Mouse (Mus musculus) CH12.LX (cell line): ENCODE measurements at regions not wholly inside any gene's neighbourhood (a gene's known extent, or its start where the extent isn't known, plus 50 kb on each side); places are given as distances from the start of the nearest gene placed in this dataset.

Experiments
- DNase-seq: peaks from one replicate; pipeline ENCODE4 v3.0.0-alpha.2; 2013; ENCODE audit errors: extremely low read depth
- H3K27ac ChIP-seq: 2 replicates; pipeline ENCODE4 v1.5.1; 2012; ENCODE audit warnings: low read depth, mild to moderate bottlenecking, control low read depth, moderate library complexity; ENCODE audit not compliant: insufficient read depth
- H3K27me3 ChIP-seq: replicated peaks from 2 replicates; pipeline ENCODE3; 2012; ENCODE audit warnings: inconsistent platforms
- H3K36me3 ChIP-seq, 2 experiments: replicated peaks in 1 of 2; 2 replicates each; pipeline versions ENCODE3 to v1.6.1; 2012; ENCODE audit warnings: inconsistent platforms in 1 of 2, low read length in 1 of 2, mild to moderate bottlenecking in 1 of 2, mixed read lengths in 1 of 2, moderate library complexity in 1 of 2; ENCODE audit not compliant: control insufficient read depth in 1 of 2, insufficient read depth in 1 of 2
- H3K4me1 ChIP-seq, 2 experiments: 2 replicates each; pipeline ENCODE4 v1.6.1; 2012; ENCODE audit warnings: inconsistent platforms in 1 of 2, moderate library complexity in 1 of 2; ENCODE audit not compliant: insufficient read depth in 2 of 2, control insufficient read depth in 1 of 2
- H3K4me2 ChIP-seq: 2 replicates; pipeline ENCODE4 v1.6.1; 2012; ENCODE audit warnings: low read depth, mild to moderate bottlenecking, control low read depth; ENCODE audit not compliant: poor library complexity, insufficient read depth, severe bottlenecking
- H3K4me3 ChIP-seq, 3 experiments: fragments of 150-350 bp in 1 of 3; sonication (generic) in 1 of 3; replicated peaks in 1 of 3; 2 replicates each; pipeline versions ENCODE3 to v1.5.1; 2011 to 2012; ENCODE audit warnings: low read depth in 2 of 3, low read length in 2 of 3, mild to moderate bottlenecking in 2 of 3, moderate library complexity in 2 of 3, control low read depth in 1 of 3, improper control_type of control experiment in 1 of 3, inconsistent platforms in 1 of 3, mixed read lengths in 1 of 3; ENCODE audit not compliant: poor library complexity in 1 of 3
- H3K79me2 ChIP-seq: replicated peaks from 2 replicates; pipeline ENCODE4 v1.6.1; 2012; ENCODE audit warnings: mild to moderate bottlenecking, moderate library complexity; ENCODE audit not compliant: control insufficient read depth, poor library complexity, insufficient read depth, severe bottlenecking; ENCODE audit errors: extremely low read depth
- H3K9ac ChIP-seq: 2 replicates; pipeline ENCODE4 v1.6.1; 2012; ENCODE audit warnings: low read depth, mild to moderate bottlenecking, control low read depth, moderate library complexity; ENCODE audit not compliant: insufficient read depth
- H3K9me3 ChIP-seq: replicated peaks from 2 replicates; pipeline ENCODE3; 2012; ENCODE audit warnings: low read length, inconsistent platforms, mixed read lengths
- BHLHE40 ChIP-seq: IDR thresholded peaks from 2 replicates; pipeline ENCODE4 v1.6.1; 2011; ENCODE audit warnings: mild to moderate bottlenecking, low read depth, low read length, improper control_type of control experiment
- CHD1 ChIP-seq: IDR thresholded peaks from 2 replicates; pipeline ENCODE4 v1.6.1; 2012; ENCODE audit warnings: low read depth, low read length, improper control_type of control experiment, inconsistent platforms
- CTCF ChIP-seq, 2 experiments: IDR thresholded peaks in 1 of 2; conservative IDR thresholded peaks in 1 of 2; 2 replicates each; pipeline ENCODE4 v1.5.1; 2011 to 2012; ENCODE audit warnings: low read depth in 2 of 2, low read length in 2 of 2, improper control_type of control experiment in 1 of 2, inconsistent platforms in 1 of 2, mild to moderate bottlenecking in 1 of 2, moderate library complexity in 1 of 2
- ELF1 ChIP-seq: IDR thresholded peaks from 2 replicates; pipeline ENCODE4 v1.6.1; 2014; ENCODE audit warnings: low read depth, mild to moderate bottlenecking, inconsistent platforms, low read length, improper control_type of control experiment
- EP300 ChIP-seq: IDR thresholded peaks from 2 replicates; pipeline ENCODE4 v1.6.1; 2011; ENCODE audit warnings: low read length, improper control_type of control experiment
- ETS1 ChIP-seq: conservative IDR thresholded peaks from 2 replicates; pipeline ENCODE4 v1.6.1; 2012; ENCODE audit warnings: low read depth, mild to moderate bottlenecking, inconsistent platforms, low read length, improper control_type of control experiment, moderate library complexity
- GABPA ChIP-seq: IDR thresholded peaks from 2 replicates; pipeline ENCODE4 v1.6.1; 2012; ENCODE audit warnings: low read depth, low read length, improper control_type of control experiment, inconsistent platforms; ENCODE audit not compliant: insufficient replicate concordance
- HCFC1 ChIP-seq: IDR thresholded peaks from 2 replicates; pipeline ENCODE4 v1.6.1; 2012; ENCODE audit warnings: low read depth, mild to moderate bottlenecking, inconsistent platforms, low read length, improper control_type of control experiment
- IRF4 ChIP-seq: IDR thresholded peaks from 2 replicates; pipeline ENCODE4 v1.6.1; 2014; ENCODE audit warnings: low read depth, mild to moderate bottlenecking, inconsistent platforms, low read length, improper control_type of control experiment
- JUN ChIP-seq: IDR thresholded peaks from 2 replicates; pipeline ENCODE4 v1.6.1; 2011; ENCODE audit warnings: low read depth, mild to moderate bottlenecking, low read length, improper control_type of control experiment, moderate library complexity; ENCODE audit not compliant: insufficient read depth
- KAT2A ChIP-seq: IDR thresholded peaks from 2 replicates; pipeline ENCODE4 v1.6.1; 2012; ENCODE audit warnings: low read length, improper control_type of control experiment, inconsistent platforms; ENCODE audit not compliant: insufficient replicate concordance
- MAFK ChIP-seq: IDR thresholded peaks from 2 replicates; pipeline ENCODE4 v1.6.1; 2011; ENCODE audit warnings: low read length, improper control_type of control experiment; ENCODE audit not compliant: insufficient replicate concordance
- MAX ChIP-seq: IDR thresholded peaks from 2 replicates; pipeline ENCODE4 v1.6.1; 2011; ENCODE audit warnings: low read length, improper control_type of control experiment
- MEF2A ChIP-seq: IDR thresholded peaks from 2 replicates; pipeline ENCODE4 v1.6.1; 2014; ENCODE audit warnings: low read depth, mild to moderate bottlenecking, inconsistent platforms, low read length, improper control_type of control experiment, borderline replicate concordance
- MXI1 ChIP-seq: IDR thresholded peaks from 2 replicates; pipeline ENCODE4 v1.6.1; 2011; ENCODE audit warnings: mild to moderate bottlenecking, low read depth, low read length, improper control_type of control experiment
- NELFE ChIP-seq: IDR thresholded peaks from 2 replicates; pipeline ENCODE4 v1.6.1; 2011; ENCODE audit warnings: low read depth, low read length, improper control_type of control experiment
- NRF1 ChIP-seq: IDR thresholded peaks from 2 replicates; pipeline ENCODE4 v1.6.1; 2014; ENCODE audit warnings: low read depth, mild to moderate bottlenecking, inconsistent platforms, low read length, improper control_type of control experiment, moderate library complexity
- PAX5 ChIP-seq: IDR thresholded peaks from 2 replicates; pipeline ENCODE4 v1.6.1; 2012; ENCODE audit warnings: low read length, inconsistent platforms, mixed read lengths
- POLR2A ChIP-seq: IDR thresholded peaks from 2 replicates; pipeline ENCODE4 v1.6.1; 2011; ENCODE audit warnings: low read depth, mild to moderate bottlenecking, improper control_type of control experiment, low read length
- POLR2AphosphoS2 ChIP-seq: IDR thresholded peaks from 2 replicates; pipeline ENCODE4 v1.6.1; 2011; ENCODE audit warnings: low read depth, low read length, improper control_type of control experiment
- RAD21 ChIP-seq: IDR thresholded peaks from 2 replicates; pipeline ENCODE4 v1.6.1; 2011; ENCODE audit warnings: low read depth, mild to moderate bottlenecking, low read length, improper control_type of control experiment, moderate library complexity
- RCOR1 ChIP-seq: conservative IDR thresholded peaks from 2 replicates; pipeline ENCODE4 v1.6.1; 2012; ENCODE audit warnings: low read depth, mild to moderate bottlenecking, inconsistent platforms, low read length, improper control_type of control experiment
- TCF12 ChIP-seq: IDR thresholded peaks from 2 replicates; pipeline ENCODE4 v1.6.1; 2014; ENCODE audit warnings: low read depth, mild to moderate bottlenecking, inconsistent platforms, low read length, improper control_type of control experiment
- UBTF ChIP-seq: IDR thresholded peaks from 2 replicates; pipeline ENCODE4 v1.6.1; 2012; ENCODE audit warnings: low read depth, mild to moderate bottlenecking, inconsistent platforms, low read length, improper control_type of control experiment, moderate library complexity
- USF2 ChIP-seq: conservative IDR thresholded peaks from 2 replicates; pipeline ENCODE4 v1.6.1; 2011; ENCODE audit warnings: low read depth, low read length, improper control_type of control experiment
- ZKSCAN1 ChIP-seq: IDR thresholded peaks from 2 replicates; pipeline ENCODE4 v1.6.1; 2012; ENCODE audit warnings: low read depth, inconsistent platforms, low read length, improper control_type of control experiment, borderline replicate concordance
- ZMIZ1 ChIP-seq: IDR thresholded peaks from 2 replicates; pipeline ENCODE4 v1.6.1; 2012; ENCODE audit warnings: low read depth, mild to moderate bottlenecking, inconsistent platforms, low read length, improper control_type of control experiment
- ZNF384 ChIP-seq: IDR thresholded peaks from 2 replicates; pipeline ENCODE4 v1.6.1; 2012; ENCODE audit warnings: low read depth, low read length, improper control_type of control experiment, inconsistent platforms
- dilution Hi-C: fragments of 300-500 bp; cut with MboI; formaldehyde crosslinking; loops from 2 replicates; pipeline ENCODE4 v1.14.3; 2020; ENCODE audit warnings: low sequenced_read_pairs; ENCODE audit not compliant: extremely low pct_unique_long_range_greater_than_20kb, extremely low pct_ligation_motif_present
- in situ Hi-C: fragments of 300-500 bp; cut with MboI; formaldehyde crosslinking; loops from 3 replicates; pipeline ENCODE4 v1.14.3; 2019; ENCODE audit warnings: low sequenced_read_pairs, low pct_ligation_motif_present, low pct_unique_long_range_greater_than_20kb, mixed read lengths

GRCm38 (mm10) chr15:51070538-51070937 is 2814.2 kb upstream of the Gm7489 start:
- TF ChIP-seq ELF1 (no peak), POLR2A (no peak), RCOR1 (no peak)
- Histone ChIP-seq H3K79me2 (no peaks in the 10 kb centered on the region), H3K9ac (no peak overlapping the region), H3K4me3 (no peak overlapping the region), H3K4me2 (no peak overlapping the region), H3K27me3 (no peaks in the 10 kb centered on the region), H3K4me1 (no peaks in the 10 kb centered on the region), H3K36me3 (no peaks in the 10 kb centered on the region), H3K9me3 (peaks cover 6% of the 10 kb centered on the region), H3K27ac (no peak overlapping the region)
- no peak for DNase-seq
- dilution Hi-C loops (no loop called here), in situ Hi-C loops (no loop called here)

GRCm38 (mm10) chr15:51071132-51071656 is 2813.5 kb upstream of the Gm7489 start:
- in situ Hi-C loops: no loop called here

GRCm38 (mm10) chr15:51073678-51074077 is 2811.0 kb upstream of the Gm7489 start:
- Histone ChIP-seq H3K79me2 (no peaks in the 10 kb centered on the region), H3K4me1 (no peaks in the 10 kb centered on the region), H3K9ac (no peak overlapping the region), H3K27me3 (no peaks in the 10 kb centered on the region), H3K4me2 (no peak overlapping the region), H3K36me3 (no peaks in the 10 kb centered on the region), H3K9me3 (peaks cover 6% of the 10 kb centered on the region), H3K4me3 (no peak overlapping the region), H3K27ac (no peak overlapping the region)
- TF ChIP-seq UBTF: no peak
- TF ChIP-seq RAD21: no peak
- no peak for TF ChIP-seq MEF2A
- TF ChIP-seq NRF1: no peak
- TF ChIP-seq USF2: no peak
- TF ChIP-seq TCF12: no peak
- TF ChIP-seq HCFC1: no peak
- no peak for TF ChIP-seq MAX
- no peak for TF ChIP-seq ZKSCAN1
- no peak for TF ChIP-seq PAX5
- no peak for TF ChIP-seq JUN
- no peak for TF ChIP-seq MAFK
- TF ChIP-seq POLR2A: no peak
- no peak for TF ChIP-seq CHD1
- no peak for TF ChIP-seq BHLHE40
- TF ChIP-seq POLR2AphosphoS2: no peak
- no peak for TF ChIP-seq GABPA
- TF ChIP-seq NELFE: no peak
- in situ Hi-C loops: no loop called here
- dilution Hi-C loops: no loop called here
- DNase-seq: no peak

More at GRCm38 (mm10) chr15:51071132-51071656, 2813.5 kb upstream of the Gm7489 start:
- Histone ChIP-seq H3K79me2 (no peaks in the 10 kb centered on the region), H3K36me3 (no peaks in the 10 kb centered on the region), H3K9ac (no peak overlapping the region), H3K4me1 (no peaks in the 10 kb centered on the region), H3K27me3 (no peaks in the 10 kb centered on the region), H3K9me3 (peaks cover 6% of the 10 kb centered on the region), H3K4me3 (no peak overlapping the region), H3K27ac (no peak overlapping the region), H3K4me2 (no peak overlapping the region)
- TF ChIP-seq ETS1 (no peak), UBTF (no peak), IRF4 (no peak), MXI1 (no peak), ZMIZ1 (no peak), ELF1 (no peak), CTCF (conservative IDR thresholded peaks at IDR 0.05 in 1 of 2, IDR thresholded peaks at IDR 0.05 in 1 of 2; ENCODE audit: low read depth in 2 of 2, low read length in 2 of 2) (no peak), KAT2A (no peak), EP300 (no peak), PAX5 (no peak), ZNF384 (no peak), NRF1 (no peak)
- dilution Hi-C loops: no loop called here
- no peak for DNase-seq
